Mouse (Mus musculus): ENCODE results near the gene Cdkn1c. TPM values are rescaled to one million over a fixed set of nuclear protein-coding genes. Genes with fewer than 3 reads are reported as not detected.

Cdkn1c gene
- total RNA-seq, 2 experiments from 2014 or later, result 954 to 996 TPM

DNA sequence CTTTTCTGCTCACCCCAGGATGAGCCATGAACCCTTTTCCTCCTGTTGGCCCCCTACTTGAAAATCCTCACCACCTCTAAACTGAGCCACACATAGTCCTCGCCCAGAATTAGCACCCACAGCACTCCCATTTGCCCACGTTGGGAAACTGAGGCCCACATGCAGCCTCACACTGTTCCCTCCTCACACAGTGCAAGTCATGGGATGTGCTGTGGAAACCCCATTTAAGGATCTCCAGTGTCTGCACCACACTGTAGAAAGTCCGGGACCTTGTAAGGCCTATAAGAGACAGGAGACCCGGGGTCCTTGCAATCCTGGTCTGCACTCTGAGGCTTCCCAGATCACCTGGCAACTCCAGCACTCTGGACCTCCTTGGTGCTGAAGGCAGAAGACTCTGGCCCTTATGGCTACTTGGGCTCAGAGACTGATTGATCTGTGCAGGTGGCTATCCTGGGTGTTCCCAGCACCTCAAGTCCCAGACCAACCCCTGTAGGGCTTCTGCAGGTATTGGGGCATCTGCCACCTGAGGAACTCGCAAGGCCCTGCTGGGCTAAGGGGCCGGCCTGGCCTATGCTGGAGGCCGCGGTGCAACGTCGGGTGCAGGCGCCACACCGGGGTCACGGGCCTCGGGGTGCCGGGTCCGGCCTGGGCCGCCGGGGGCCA is 23.5 kb downstream of the Cdkn1c start:
- DNase-seq, result no peak

DNA sequence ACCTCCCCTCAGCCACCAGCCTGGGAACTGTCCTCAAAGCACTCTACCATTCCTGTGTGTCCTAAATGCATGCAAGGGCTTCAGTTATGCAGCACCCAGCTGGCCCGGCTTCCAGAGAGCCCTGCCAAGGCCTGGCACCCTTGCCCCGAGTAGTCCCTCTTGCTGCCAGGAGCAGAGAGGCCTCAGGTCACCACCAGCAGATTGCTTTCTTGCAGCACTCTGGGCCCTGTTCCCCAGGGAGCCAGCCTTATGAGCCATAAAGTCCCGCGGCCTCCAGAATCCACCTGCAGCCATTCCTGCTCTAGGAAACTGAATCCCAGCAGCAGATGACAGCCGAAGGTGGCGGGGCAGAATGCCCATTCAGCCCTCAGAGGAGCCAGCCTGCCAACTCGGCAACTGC is 27.5 kb downstream of the Cdkn1c start:
- peak; percentile 68 for DNase-seq

DNA sequence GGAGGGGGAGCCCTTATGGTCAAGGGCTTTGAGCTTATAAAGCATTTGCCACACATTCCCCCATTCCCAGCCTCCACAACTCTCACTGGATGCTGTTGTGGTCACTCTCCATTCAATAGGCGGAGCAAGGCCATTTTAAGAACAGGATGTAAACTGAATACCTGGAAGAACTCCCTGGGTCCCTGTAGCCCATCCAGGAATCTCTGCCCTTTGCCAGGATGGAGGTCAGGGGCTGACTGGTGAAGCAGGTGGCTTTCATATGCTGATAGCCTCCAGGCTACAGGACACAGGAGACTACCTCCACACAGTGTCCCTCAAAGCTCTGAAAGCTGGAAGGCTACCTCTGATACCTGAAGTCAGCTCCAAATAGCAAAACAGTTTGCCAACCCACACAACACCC is 28.2 kb downstream of the Cdkn1c start:
- no peak for DNase-seq

DNA sequence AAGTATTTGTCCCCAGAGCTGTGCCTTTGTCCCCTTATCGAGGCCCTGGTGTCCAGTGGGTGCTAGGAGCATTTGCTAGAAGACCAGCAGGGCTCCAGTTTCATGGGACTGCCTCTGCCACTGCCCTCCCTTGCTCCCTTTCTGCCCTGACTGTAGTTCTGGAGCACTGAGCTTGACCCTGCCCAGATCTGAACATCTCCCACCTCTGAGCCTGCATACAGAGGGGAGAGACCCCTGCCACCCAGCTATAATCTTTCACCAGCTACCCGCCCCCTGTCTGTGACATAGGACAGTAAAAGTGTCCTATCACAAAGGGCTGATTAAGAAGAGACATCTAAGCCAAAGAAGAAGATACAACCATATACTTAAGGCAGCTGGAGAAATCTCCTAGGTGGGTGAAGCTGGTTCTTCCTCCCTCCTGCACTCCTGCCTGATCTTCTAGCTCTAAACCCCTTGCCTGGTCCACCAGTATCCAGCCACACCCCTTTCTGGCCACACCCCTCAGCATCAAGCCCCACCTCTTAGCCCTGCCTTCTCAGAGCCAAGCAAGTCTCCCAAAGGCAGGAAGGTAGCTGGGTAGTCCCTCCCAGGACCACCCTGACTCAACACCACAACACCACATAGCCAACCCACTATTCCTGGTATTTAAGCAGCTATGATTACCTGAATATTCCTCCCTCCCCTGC is 31.9 kb downstream of the Cdkn1c start:
- no peak for DNase-seq

DNA sequence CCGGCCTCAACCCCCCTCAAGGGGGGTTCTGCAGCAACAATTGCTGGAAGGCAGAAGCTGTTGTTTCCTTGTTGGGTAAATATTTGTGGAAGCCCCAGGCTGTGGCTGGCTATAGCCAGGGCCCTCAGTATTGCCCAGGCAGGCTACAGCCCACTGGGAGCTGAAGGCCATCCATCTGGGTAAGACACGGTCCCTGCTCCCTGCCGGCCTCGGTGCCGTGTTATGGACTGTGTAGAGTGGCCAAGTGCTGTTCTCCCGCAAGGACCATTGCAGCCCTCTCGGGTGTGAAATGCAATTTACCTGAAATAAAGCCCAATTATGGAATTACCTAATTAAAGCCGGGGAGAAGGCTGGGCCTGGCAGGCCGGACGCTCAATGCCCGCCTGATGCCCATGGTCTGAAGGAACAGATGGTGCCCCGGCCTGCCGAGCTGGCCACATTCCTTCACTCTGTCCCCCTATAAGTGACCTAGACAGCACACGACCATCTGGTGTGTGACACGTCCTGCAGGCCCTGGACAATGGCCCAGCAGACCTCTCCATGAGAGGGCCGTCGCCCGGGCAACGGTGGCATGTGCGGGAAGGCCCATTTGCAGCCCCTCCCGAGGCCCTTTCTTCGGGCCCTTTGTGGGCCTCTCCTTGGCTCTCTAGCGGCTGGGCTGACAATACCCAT is 32.6 kb downstream of the Cdkn1c start:
- peak; percentile 33 for DNase-seq

DNA sequence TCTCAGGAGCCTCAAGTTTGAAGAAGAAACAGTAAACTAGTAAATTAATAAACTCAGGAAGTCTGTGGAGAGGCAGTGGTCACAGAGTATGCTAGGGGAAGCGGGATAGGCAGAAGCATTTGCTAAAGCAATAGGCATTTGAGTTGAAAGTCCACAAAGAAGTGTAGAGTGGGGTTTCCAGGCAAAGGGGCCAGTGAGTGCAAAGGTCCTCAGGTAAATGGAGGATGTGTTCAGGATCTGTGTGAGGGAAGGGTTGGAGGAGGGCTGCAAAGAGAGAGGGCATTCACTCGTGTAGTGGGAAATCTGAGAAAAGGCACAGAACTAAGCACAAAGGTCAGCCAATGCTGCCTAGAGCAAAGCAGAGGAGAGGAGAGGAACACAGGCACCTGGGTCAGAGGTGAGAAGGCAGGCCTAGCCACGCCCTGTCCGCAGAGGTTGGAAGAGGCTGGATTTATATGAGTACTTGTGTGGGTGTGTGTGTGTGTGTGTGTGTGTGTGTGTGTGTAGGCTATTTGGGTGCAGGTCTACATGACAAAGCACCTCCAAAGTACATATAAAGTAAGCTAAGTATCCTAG is 41.2 kb downstream of the Cdkn1c start:
- no peak for DNase-seq

DNA sequence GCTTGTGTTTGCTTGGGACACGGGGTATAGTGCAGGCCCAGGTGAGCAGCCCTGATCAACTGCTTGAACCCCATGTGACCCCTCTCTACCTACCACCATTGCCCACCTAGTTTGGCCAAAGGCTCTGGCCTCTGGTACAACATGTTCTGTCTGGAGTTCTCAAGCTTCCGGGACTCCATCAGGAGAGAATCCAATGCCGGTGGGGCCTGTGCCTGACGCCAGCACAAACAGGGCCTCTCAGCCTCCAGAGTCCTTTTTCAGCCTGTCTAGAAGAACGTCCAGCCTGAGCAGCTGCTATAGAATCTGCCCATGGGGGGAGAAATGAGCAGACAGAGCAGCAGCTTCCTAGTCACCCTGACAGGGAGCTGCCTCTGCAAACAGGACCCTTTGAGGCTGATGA is 43.0 kb downstream of the Cdkn1c start:
- no peak for DNase-seq

DNA sequence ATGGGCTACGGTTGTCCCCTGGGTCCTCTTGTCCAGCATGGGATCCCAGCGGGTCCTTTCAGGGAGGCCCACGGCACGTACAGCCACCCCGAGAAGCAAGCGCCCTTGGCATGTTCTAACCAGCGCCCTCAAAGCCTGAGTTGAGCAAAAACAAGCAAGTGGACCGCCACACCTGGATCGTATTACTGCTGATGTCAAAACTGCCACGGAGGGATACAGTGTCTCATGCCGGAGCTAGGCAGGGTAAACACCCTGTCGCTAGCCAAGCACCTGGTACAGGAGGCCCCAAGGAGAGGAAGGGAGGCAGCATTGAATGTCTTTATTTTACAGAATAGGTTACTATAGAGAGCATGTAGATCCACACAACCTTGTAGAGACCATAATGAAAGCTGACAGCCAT is 44.4 kb downstream of the Cdkn1c start:
- no peak for DNase-seq

DNA sequence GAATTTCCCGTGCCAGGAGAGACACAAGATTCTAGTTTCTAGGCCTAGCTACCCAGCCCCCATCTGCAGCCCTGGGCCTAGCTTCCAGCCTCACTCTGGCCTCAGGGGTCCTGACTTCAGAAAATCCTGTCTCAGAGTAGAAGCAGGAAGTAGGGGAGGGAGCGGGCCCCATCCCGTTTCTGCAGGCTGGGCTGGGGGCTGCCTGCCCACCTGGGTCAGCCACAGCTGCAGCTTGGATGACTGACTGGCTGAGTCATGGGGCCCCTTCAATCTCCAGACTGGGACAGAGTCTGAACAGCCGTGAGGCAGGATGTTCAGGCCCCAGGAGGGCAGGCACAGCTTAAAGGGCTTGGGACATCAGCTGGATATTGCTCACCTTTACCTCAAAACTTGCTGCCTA is 45.8 kb downstream of the Cdkn1c start:
- no peak for DNase-seq

DNA sequence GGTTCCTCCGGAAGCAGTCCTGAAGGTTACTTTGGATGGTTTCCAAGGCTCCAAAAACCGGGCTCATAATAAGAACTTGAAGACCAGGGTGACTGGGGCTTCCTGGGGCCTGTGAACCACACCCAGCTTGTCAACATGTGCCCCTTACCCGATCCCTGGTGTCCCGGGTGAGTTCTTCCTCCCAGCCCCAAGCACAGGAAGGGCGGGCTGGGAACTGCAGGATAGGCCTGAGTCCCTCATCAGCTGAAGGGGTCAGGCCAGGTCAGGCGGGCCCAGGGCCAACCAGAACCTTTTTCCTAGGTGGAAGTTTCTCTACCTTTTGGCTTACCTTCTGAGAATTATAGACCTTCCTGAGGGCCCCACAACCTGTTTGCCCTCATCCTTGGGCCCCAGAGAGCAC is 48.2 kb downstream of the Cdkn1c start:
- DNase-seq, result no peak

DNA sequence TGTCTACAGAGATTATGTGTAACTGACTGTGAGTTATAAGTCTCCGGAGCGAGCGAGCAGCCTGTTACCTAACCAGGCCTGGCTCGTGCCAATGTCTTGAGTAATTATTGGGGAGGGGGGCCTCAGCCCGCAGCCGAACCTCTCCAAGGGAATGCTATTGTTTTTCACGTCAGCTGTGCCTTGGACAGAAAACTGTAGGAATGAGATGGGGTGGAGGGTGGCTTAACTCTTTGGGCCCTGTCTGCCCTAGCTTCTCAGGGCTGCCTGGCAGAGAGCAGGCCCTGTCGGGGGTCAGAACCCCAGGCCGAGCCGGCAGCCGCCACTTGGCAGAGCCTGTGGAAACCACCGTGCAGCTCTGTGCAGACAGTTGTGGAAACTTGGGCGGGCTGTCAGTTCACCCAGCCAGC is 52.2 kb downstream of the Cdkn1c start:
- DNase-seq, result peak; percentile 50

Other genes with a start within 250 kb of the Cdkn1c start
- gene Slc22a18, start 12.7 kb upstream of the Cdkn1c start, total RNA-seq (2021), result under 1 TPM; 0.35 to 0.54 TPM
- not detected for gene Phlda2, start 42.1 kb upstream of the Cdkn1c start, total RNA-seq (2021)
- gene Nap1l4, start 88.1 kb upstream of the Cdkn1c start, total RNA-seq (2021), result 100 to 1,000 TPM; 164 to 169 TPM
- gene Cars, start 139.0 kb upstream of the Cdkn1c start, total RNA-seq (2021), result 10 to 100 TPM; 36.0 to 43.5 TPM
- gene Tnfrsf26, start 167.7 kb upstream of the Cdkn1c start, total RNA-seq (2021), result under 1 TPM; 0.33 to 0.75 TPM
- 1 to 10 TPM; 2.5 to 3.9 TPM for gene Tnfrsf22, start 188.6 kb upstream of the Cdkn1c start, total RNA-seq (2021)
- gene Tnfrsf23, start 224.8 kb upstream of the Cdkn1c start, total RNA-seq (2021), result 1 to 10 TPM; 3.6 to 6.3 TPM